Mouse (Mus musculus): ENCODE results near the gene Kcnq4. TPM values are rescaled to one million over a fixed set of nuclear protein-coding genes. Genes with fewer than 3 reads are reported as not detected.

The Kcnq4 gene
- 1 to 10 TPM; 2.4 to 2.6 TPM for total RNA-seq (2021)

DNA sequence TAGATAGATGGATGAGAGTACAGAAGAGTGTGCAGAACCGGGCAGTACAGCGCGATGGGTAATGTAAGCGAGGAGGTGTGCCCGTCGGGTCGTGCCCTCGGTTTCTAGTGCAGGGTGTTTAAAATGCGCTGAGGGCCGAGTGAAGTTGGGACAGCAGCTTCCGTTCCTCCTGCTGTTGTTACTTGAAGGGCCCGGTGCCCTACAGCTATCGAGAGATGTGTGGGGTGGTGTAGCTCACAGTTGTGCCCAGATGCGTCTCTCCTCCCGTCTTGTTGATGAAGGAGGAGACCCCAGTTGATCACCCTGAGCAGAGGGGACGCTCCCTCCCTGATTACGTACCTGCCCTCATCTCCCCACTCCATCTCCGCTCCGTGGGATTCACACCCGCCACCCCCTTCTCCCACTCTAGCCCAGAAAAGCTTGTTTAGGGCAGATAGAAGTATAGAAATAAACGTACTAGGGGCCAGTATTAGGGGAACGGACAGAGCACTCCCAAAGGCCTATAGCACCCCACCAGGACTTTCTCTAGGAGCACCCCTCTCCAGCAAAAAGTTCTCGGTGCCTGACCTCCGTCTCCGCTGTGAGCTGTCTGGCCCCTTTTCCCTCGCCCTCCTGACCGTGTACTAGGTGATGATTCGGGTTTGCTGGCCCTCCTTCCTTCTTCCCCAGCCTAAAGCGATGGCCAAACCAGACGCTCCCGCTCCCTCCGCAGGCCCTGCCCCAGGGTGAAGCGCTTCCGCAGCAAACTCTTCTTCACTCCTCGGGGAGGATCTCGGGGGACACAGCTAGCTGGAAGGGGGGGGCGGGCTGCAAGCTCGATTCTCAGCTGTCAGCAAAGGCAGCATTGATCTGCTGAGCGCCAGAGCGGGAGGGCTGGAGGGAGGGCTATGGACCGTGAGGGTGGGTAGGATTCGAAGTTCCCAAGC, at the start of gene Kcnq4:
Gene Kcnq4, minus strand, starts transcription at position 672 of the 926 bp plus-strand sequence.
- no peak for DNase-seq
- intact Hi-C loops (cut with DNase I), result no loop called here

- no peak for DNase-seq
- intact Hi-C loops (cut with DNase I), result no loop called here
Measured at GRCm38 (mm10) chr4:120796687-120797086, 48.3 kb upstream of the Kcnq4 start.

GRCm38 (mm10) chr4:120795646-120796045, 47.2 kb upstream of the Kcnq4 start:
- no peak for DNase-seq
- intact Hi-C loops (cut with DNase I), result no loop called here

DNA sequence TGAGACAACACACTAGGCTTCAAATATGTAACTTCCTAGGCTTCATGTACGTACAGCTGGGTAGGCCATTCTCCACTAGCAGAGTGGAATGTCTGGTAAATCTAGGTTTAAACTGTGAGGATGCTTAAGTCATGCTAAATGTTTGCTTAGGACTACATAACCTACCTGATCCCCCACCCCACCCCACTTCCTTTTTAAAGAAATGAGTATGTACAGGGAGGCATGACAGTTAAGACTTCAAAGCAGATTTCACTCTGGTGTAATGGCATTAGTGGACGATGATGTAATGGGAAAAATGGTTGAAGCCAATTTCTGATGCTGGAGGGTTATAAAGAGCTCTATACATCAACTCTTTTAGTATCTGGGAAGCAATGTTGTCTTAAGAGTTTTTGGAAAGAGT, 44.5 kb upstream of the Kcnq4 start:
- intact Hi-C loops (cut with DNase I), result no loop called here
- no peak for DNase-seq

GRCm38 (mm10) chr4:120790027-120790426, 41.6 kb upstream of the Kcnq4 start:
- no peak for DNase-seq
- intact Hi-C loops (cut with DNase I), result no loop called here

GRCm38 (mm10) chr4:120755801-120756200, 7.4 kb upstream of the Kcnq4 start:
- DNase-seq, result no peak
- intact Hi-C loops (cut with DNase I), result loop anchor here (1.0 to 2.0 kb wide), 3 partner anchors 63 to 166 kb away; no protein-coding TSS in a partner anchor

DNA sequence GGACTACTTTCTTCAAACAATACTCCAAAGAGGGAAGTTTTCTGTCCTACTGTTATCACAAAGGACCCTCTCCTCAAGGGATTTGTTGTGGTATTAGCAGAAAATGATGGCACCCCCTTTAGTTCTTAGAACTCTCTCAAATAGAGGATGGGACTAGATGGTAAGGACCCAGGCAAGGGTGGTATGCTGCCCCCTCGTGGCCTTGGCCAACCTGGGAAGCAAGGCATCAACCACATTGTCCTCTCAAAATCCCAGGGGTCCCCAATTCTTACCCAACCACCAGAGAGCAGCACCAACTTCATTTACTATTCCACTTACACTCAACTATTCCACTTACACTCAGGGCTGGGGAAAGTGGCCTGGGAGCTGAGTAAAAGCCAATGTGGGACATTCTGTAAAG, 6.9 kb upstream of the Kcnq4 start:
- intact Hi-C loops (cut with DNase I), result loop anchor here (1.0 to 2.0 kb wide), 3 partner anchors 62 to 166 kb away; no protein-coding TSS in a partner anchor
- peak; percentile 71 to 76 for DNase-seq

DNA sequence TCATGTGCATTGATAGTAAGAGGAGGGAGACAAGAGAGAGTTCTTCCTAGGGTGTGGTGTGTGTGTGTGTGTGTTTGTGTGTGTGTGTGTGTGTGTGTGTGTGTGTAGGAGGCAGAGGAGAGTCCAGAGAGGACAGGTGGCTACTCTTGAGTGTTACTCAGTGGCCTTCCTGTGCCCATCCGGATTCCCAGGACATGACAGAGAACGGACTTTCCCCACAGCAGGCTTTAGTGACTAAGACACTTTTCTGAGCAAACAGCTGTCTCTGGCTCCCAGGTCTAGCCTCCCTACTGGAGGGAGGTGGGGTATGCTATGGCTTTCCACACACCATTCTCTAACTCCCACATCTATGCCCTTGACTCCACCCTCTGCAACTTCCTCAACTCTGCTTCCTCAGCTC, 1.2 kb upstream of the Kcnq4 start:
- intact Hi-C loops (cut with DNase I), result no loop called here
- DNase-seq, result no peak

DNA sequence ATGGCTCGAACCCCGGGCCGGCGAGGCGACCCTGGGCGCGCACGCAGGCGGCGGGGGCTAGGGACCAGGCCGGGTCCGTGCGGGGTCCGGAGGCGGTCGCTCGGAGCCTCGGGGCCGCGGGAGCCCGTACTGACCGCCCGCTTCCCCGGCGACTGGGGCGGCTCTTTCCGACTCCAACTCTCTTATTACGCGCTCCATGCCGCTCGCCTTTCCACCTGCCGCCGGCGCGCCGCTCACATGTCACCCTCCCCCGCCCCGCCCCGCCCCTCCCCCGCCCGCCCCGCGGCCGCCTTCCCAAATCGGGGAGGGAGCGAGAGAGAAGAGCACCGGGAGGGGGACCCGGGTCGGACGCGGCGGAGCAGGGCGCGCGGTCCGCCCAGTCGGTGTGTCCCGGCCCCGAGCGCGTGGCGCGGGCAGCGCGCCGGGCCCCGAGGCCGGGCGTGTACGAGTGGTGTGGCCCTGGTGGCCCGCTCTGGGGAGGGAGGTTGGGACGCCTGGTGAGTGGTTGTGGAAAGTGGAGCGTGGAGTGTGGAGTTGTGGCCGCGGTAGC, 1.1 kb downstream of the Kcnq4 start:
- peak; percentile 26 to 46 for DNase-seq
- intact Hi-C loops (cut with DNase I), result no loop called here

- intact Hi-C loops (cut with DNase I), result no loop called here
- peak; percentile 16 to 44 for DNase-seq
Measured at GRCm38 (mm10) chr4:120746552-120747150, 1.8 kb downstream of the Kcnq4 start.

DNA sequence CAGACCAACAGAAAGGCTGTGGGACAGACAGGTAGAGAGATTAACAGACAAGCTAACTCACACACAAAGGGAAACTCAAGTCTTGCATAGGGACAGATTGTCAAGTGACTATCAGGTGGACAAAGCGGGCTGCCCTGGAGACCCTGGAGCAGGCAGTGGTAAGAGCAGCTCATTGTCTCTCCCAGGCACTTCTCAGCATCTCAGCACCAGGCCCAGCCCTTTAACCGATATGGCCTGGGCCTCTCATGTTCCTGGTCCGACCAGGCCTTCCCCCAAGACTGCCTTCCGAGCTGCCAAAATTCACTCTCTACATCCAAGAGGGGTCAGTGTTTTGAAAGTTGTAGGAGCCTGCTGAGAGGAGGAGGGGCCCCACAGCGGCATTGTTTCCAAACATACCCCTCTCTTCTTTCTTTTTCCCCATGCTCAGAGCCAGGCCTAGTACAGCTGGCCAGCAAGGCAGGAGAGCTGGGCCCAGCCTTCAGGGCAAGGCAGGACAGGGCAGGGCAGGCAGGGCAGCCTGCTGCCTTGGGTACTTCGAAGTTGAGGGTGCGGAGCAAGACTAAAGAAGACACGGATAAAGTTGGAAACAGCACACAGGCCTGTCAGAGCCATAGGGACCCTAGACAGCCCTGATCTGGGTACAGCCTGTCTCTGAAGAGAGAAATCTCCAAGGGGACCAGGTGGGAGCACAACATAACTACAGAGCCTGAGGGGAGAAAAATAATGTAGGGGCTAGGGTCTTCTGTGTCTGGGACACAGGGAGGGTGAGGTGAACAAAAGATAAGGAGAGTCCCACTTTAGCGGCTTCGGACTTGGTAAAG, 2.5 kb downstream of the Kcnq4 start:
- intact Hi-C loops (cut with DNase I), result no loop called here
- no peak for DNase-seq

GRCm38 (mm10) chr4:120743636-120744035, 4.8 kb downstream of the Kcnq4 start:
- intact Hi-C loops (cut with DNase I), result no loop called here
- no peak for DNase-seq

GRCm38 (mm10) chr4:120741303-120741702, 7.1 kb downstream of the Kcnq4 start:
- no peak for DNase-seq
- intact Hi-C loops (cut with DNase I), result no loop called here

GRCm38 (mm10) chr4:120734012-120734622, 14.3 kb downstream of the Kcnq4 start:
- no peak for DNase-seq
- intact Hi-C loops (cut with DNase I), result no loop called here

DNA sequence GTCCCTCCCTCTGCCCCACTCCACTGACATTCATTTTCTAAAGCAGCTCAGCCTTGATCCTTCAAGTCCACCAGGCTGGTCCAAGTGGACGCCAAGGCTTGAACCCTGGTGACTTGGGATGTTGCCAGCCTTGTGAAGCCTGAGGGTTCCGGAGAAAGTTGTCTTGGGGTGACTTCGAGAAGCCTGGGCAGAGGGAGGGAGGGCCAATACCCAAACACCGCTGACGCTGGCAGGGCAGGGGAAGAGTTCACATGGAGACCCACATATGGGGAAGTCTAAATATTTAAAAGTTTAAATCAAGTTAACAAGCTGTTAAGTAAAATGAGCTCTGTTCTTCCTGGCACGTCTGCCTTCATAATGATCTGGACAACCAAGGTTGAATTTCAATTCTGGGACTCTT, 15.7 kb downstream of the Kcnq4 start:
- intact Hi-C loops (cut with DNase I), result no loop called here
- no peak for DNase-seq

DNA sequence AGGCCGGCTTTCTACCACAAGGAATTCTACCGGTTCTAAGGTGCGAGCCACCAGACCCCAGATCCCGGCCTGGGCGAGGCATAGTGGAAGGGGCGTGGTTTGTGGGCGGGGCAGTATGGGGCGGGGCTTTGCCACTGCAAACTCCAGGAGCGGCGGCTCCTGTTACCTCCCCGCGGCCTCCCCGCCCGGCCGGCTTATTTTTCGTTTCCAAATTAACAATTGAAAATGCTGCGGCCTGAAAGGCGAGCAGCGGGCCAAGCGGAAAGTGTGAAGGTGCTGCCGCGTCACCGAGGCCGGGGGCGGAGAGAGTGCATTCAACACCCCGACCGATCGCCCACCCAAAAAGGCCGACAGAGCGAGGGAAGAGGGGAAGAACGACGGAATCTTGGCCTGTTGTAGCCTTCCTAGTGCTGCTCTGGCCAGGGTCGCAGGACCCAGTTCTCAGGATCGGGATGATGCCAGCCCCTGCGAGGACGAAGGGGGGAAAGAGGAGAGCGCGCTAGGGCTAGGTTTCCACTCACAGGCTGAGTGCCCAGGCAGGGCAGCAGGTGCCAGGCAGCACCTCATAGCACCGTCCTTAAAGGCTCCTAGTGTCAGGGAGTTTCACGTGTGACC, 17.3 kb downstream of the Kcnq4 start:
- intact Hi-C loops (cut with DNase I), result no loop called here
- peak; percentile 55 to 56 for DNase-seq

DNA sequence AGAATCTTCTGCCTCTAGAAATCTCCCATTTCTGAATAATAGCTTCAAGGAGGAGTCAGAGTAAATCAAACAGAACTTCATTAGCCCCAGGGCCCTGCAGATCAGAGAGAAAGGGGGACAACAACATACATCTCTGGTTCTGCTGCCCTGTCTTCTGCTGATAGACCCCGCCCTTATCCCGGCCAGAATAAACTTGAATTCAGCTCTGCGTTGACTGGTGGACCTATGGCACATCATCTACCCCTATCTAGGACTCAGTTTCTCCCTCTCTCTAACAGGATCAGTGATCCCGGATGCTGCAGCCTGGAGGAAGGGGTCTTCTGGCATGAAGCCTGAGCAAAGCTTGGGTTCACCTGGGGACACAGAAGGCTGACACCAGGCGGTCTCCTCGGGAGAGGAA, 17.8 kb downstream of the Kcnq4 start:
- intact Hi-C loops (cut with DNase I), result no loop called here
- DNase-seq, result no peak

GRCm38 (mm10) chr4:120730146-120730545, 18.3 kb downstream of the Kcnq4 start:
- intact Hi-C loops (cut with DNase I), result no loop called here
- DNase-seq, result peak; percentile 46 to 51

GRCm38 (mm10) chr4:120729441-120729840, 19.0 kb downstream of the Kcnq4 start:
- no peak for DNase-seq
- intact Hi-C loops (cut with DNase I), result no loop called here

DNA sequence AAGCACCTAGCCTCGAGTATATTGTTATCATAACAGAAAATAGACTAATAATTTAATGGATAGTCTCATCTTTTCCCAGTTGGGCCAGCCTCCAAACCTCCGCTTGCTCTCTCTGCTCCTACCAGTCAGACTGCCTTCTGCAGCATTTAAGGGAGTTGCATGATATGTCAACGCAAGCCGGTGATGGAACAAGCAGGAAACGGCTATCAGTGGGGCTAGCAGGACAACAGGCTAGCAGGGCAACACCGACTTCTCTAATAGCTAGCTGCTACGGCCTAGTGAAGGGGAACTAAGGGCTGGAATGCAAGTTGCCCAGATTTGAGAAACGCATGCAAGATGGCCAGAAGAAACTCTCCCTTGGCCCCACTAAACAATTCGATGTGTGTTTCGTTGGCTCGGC, 20.6 kb downstream of the Kcnq4 start:
- DNase-seq, result no peak
- intact Hi-C loops (cut with DNase I), result no loop called here
